Mouse (Mus musculus): ENCODE measurements around the gene AW011738.

DNA sequence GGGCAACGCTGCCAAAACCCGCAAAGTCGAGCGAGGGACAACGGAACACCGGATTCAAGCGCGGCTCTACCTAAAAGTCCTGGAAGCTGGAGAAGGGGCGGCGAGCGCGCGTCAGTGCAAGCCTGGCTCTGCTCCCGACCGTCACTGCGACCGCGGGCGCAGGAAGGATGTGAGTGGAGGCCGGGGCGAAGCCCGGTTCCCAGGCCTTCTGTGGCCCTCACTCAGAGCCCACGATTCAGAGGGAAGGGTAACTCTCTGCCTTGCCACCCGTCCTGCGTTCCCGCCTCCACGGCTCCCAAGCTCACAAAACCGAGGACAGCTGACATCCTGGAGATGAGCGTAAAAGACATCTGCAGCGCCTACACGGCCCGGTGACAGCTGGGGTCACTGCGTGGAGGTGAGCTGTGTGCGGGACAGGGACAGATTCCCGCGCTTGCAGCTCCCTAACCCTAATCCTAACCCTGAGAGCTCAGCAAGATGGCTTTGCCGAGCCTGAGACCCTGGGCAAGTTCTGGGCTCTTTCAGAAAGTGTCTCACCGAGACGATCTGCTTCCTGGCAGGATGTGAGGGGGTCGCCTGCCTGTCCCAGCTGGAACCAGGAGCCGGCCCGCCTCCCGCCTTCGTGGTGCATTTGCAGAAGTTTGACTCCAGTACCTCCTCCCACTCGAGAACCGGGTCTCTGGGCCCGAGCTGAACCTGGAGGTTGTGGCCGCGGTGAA, 468 bp downstream of the AW011738 start:
- TF ChIP-seq POLR2A (IDR thresholded peaks at IDR 0.05; ENCODE audit: insufficient read depth, low read depth, low read length) (no peak), EP300 (IDR thresholded peaks at IDR 0.05; ENCODE audit: insufficient read depth, low read depth, low read length) (no peak)
